Mouse (Mus musculus) heart, adult 2 months (tissue): ENCODE measurements at regions not wholly inside any gene's neighbourhood (a gene's known extent, or its start where the extent isn't known, plus 50 kb on each side); places are given as distances from the start of the nearest gene placed in this dataset.

Source experiments
- CTCF ChIP-seq: fragments of 200-600 bp; IDR thresholded peaks from 2 replicates; pipeline ENCODE4 v1.8.1; 2022; ENCODE audit warnings: antibody characterized with exemption, mild to moderate bottlenecking, moderate library complexity
- POLR2A ChIP-seq: fragments of 200-500 bp; IDR thresholded peaks from 2 replicates; pipeline ENCODE4 v1.6.1; 2011; ENCODE audit warnings: mild to moderate bottlenecking, low read depth, low read length, control low read depth; ENCODE audit not compliant: insufficient read depth

DNA sequence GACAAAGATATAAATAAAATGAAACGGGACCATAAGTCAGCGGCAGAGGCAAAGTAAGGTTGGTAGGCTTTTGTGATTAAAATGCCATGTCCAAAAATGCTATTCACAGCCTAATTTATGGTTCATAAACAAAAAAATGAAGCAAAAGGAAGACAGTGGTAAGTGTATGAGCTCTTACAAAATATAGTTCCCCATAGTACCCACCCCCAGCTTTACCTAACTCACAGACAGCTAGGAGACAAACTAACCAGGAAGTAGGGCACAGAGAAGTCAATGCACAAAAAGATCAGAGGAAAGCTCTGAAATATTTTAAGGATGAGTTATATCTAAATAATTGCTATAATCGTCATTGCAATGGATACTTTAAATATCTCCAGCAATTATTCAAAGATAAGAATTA, 249.9 kb downstream of the Mex3b start:
- TF ChIP-seq CTCF (no peak), POLR2A (no peak)
